Mouse (Mus musculus) NIH3T3 (cell line): ENCODE data around the gene Pdss2.

Experiments used
- DNase-seq: peaks from one replicate; pipeline ENCODE4 v3.0.0-alpha.2; 2012; ENCODE audit warnings: low read depth

Gene Pdss2

GRCm38 (mm10) chr10:43435757-43436156 is 214.5 kb downstream of the Pdss2 start:
- DNase-seq, result peak; percentile 17

GRCm38 (mm10) chr10:43439492-43439941 is 218.2 kb downstream of the Pdss2 start:
- DNase-seq, result no peak

- no peak for DNase-seq
Observed at GRCm38 (mm10) chr10:43440050-43440449, 218.8 kb downstream of the Pdss2 start.

GRCm38 (mm10) chr10:43440981-43441740 is 219.9 kb downstream of the Pdss2 start:
- DNase-seq, result no peak

GRCm38 (mm10) chr10:43448656-43449055 is 227.4 kb downstream of the Pdss2 start:
- no peak for DNase-seq

- DNase-seq, result peak; percentile 88
Observed at GRCm38 (mm10) chr10:43451848-43452662, 230.8 kb downstream of the Pdss2 start.

- no peak for DNase-seq
Observed at GRCm38 (mm10) chr10:43452663-43452996, 231.3 kb downstream of the Pdss2 start.

- DNase-seq, result no peak
Observed at GRCm38 (mm10) chr10:43454219-43454618, 232.9 kb downstream of the Pdss2 start.

- no peak for DNase-seq
Observed at GRCm38 (mm10) chr10:43454671-43455070, 233.4 kb downstream of the Pdss2 start.

- no peak for DNase-seq
Observed at GRCm38 (mm10) chr10:43462821-43463220, 241.5 kb downstream of the Pdss2 start.

- no peak for DNase-seq
Observed at GRCm38 (mm10) chr10:43463227-43463626, 241.9 kb downstream of the Pdss2 start.

- no peak for DNase-seq
Observed at GRCm38 (mm10) chr10:43466223-43466622, 244.9 kb downstream of the Pdss2 start.

- DNase-seq, result no peak
Observed at GRCm38 (mm10) chr10:43467659-43468058, 246.4 kb downstream of the Pdss2 start.

GRCm38 (mm10) chr10:43468293-43468692 is 247.0 kb downstream of the Pdss2 start:
- no peak for DNase-seq

GRCm38 (mm10) chr10:43475376-43475775 is 254.1 kb downstream of the Pdss2 start:
- DNase-seq, result peak; percentile 46

- no peak for DNase-seq
Observed at GRCm38 (mm10) chr10:43477459-43477858, 256.2 kb downstream of the Pdss2 start.

GRCm38 (mm10) chr10:43477865-43478681 is 256.8 kb downstream of the Pdss2 start:
- peak; percentile 80 for DNase-seq

GRCm38 (mm10) chr10:43478751-43479435 is 257.6 kb downstream of the Pdss2 start, which contains the start of gene Bend3:
Gene Bend3, plus strand, starts transcription at chr10:43478831.
- peak; percentile 72 for DNase-seq

GRCm38 (mm10) chr10:43479436-43480157 is 258.3 kb downstream of the Pdss2 start:
- peak; percentile 97 for DNase-seq

- DNase-seq, result peak; percentile 30
Observed at GRCm38 (mm10) chr10:43480227-43480849, 259.1 kb downstream of the Pdss2 start.
